Mouse (Mus musculus) kidney, adult 9 months (tissue): ENCODE data around the gene Zdhhc19.
A peak's percentile ranks its signal among the peaks of the same experiment; 100 is the strongest.

ENCODE experiments used
- DNase-seq: peaks from one replicate; pipeline ENCODE4 v3.0.0; 2022

Gene Zdhhc19

GRCm38 (mm10) chr16:32487234-32488111 lies 8.6 kb upstream of the Zdhhc19 start, which contains the start of gene Slc51a:
Slc51a (minus strand) TSS chr16:32487879.
- peak; percentile 92 for DNase-seq

DNA sequence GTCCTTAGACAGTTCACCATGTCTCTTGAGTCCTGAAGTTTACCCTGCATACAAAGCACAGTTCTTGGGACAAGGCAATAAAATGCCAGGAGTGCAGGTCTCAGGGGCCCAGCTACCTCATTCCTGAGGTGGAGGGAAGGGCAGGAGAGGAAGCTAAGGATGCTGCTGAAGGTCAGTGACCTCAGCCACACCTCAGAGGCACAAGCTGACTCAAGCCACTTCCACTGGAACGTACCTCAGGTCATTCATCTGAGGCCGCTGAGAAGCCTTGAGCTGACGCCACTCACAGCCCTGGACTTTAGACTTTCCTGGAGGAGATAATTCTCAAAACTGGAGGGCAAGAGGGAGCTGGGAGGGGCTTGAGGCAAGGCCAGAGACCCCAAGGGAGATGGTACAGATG lies 7.1 kb upstream of the Zdhhc19 start:
- peak; percentile 81 for DNase-seq

- DNase-seq: peak; percentile 79
Measured at GRCm38 (mm10) chr16:32494371-32494770, 1.7 kb upstream of the Zdhhc19 start.

DNA sequence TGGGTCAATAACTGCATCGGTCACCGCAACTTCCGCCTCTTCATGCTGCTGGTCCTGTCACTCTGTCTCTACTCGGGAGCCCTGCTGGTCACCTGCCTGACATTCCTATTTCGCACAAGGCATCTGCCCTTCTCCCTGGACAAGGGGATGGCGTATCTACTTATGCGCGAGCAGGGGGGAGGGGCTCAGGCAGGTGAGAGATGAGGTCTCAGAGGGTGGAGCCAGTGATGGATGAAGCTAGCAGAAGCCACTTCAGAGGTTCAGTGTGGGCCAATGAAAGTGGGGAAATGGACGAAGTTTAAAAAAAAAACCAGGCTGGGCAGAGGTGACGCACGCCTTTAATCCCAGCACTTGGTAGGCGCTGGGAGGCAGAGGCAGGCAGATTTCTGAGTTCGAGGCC lies 2.9 kb downstream of the Zdhhc19 start:
- DNase-seq: no peak

DNA sequence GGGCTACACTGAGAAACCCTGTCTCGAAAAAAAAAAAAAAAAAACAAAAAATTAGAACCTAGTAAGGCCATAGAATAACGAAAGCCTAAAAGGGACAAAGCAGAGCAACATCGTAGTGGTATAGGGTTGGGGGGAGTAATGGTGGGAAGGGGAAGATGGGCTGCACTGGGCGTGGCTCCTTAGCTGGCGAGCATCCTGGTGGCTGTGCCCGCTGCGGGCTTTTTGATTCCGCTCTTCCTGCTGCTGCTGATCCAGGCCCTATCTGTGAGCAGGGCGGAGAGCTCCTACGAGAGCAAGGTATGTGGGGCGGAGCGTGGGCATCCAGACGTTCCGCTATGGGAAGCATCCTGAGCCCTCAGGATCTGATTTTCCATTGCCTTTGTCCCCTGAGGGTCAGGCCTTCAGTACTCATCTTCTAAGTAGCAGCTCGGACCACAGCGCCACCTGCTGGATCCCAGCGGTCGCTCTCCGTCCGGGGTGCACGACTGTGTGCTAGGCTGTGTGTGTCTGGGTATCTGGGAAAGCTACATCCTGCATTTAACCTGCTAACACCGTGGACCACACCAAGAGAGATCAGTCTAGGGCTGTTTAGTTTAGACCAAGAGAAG lies 3.5 kb downstream of the Zdhhc19 start:
- DNase-seq: peak; percentile 88

DNA sequence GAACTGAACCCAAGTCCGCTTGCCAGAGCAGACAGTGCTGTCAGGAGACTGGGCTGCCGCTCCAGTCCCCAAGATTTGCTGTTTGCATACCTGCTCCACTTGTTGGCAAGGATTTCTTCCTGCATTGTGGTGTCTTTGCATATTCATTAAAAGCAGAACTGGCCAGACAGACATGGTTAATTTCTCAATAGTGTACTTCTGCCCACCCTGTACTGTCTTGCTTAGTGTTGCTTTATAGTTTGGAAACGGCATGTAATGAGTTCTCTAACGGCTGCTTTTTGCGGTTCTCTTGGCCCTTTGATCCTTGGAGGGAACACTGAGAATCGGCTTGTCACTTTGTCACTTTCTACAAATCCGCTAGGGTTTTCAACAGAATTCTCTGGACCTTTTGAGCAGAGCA lies 5.4 kb downstream of the Zdhhc19 start:
- DNase-seq: no peak

DNA sequence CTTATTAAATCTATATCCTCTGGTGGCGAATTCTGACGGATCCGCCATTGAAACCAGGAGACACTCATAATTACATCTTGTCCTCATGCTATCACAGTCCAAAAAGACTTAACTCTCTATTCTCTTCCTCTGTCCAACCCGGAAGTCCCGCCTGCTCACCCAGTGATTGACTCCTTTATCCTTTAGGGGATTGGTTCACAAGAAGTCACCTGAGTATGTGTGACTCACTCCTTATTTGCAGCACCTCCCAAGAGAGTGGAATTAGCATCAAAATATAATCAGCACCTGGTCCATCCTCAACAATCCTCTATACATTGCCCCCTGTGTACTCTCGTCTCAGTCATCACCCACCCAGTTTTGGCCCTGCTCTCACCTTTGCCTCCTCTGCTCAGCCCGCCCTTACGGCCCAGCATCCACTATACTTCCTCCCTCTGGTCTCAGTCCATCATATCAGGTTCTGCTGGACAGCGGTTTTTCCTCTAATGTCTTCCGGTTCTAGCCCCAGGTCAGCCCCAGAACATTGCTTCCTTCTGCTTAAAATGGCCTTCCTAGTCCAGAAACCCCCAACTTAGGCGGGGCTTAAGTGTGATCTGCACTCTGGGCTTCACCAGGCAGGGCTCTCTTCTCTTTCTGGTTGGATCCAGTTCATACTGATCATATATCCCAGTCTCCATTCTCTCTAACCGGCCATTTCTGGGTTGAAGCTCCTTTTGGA lies 6.7 kb downstream of the Zdhhc19 start:
- DNase-seq: no peak

GRCm38 (mm10) chr16:32503633-32504032 lies 7.6 kb downstream of the Zdhhc19 start:
- DNase-seq: no peak

DNA sequence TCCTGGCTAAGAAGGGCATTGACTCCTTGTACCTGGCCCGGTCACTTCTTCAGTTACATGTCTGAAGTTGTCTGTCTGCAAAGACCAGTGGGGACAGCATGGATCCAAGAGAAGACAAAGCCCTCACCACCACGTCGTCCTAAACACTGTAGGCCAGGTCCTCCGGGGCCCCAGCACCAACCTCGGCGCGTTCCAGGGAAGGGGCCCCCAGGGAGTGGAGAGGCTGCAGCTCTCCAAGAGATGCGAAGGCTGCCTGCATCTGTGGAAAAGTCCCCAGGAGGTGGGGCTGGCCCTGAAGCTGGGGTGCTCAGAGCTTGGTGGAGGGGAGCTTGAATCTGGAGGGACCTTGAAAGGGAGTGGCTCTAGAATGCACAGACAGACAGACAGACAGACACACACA lies 10.2 kb downstream of the Zdhhc19 start:
- DNase-seq: no peak

DNA sequence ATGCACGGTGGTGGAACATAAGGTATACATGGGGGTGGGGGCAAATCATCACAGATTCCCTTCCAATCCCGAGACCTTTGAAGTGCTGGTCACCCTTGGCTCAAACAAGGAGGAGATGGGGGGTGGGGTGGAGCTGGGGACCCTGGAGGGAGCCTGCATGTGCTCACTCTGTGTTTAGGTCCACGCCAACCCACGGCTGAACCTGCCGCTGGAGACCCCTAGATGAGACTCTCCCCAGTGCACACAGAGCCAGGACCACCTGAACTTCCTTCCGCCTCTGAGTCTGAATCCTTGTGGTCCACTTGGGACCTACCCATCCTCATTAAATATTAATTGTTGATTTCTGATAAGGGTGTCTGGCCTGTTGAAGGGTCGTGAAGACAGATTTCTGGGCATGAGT lies 10.8 kb downstream of the Zdhhc19 start:
- no peak for DNase-seq

- peak; percentile 54 for DNase-seq
Measured at GRCm38 (mm10) chr16:32507407-32507806, 11.3 kb downstream of the Zdhhc19 start.

- no peak for DNase-seq
Measured at GRCm38 (mm10) chr16:32508035-32508434, 12.0 kb downstream of the Zdhhc19 start.

DNA sequence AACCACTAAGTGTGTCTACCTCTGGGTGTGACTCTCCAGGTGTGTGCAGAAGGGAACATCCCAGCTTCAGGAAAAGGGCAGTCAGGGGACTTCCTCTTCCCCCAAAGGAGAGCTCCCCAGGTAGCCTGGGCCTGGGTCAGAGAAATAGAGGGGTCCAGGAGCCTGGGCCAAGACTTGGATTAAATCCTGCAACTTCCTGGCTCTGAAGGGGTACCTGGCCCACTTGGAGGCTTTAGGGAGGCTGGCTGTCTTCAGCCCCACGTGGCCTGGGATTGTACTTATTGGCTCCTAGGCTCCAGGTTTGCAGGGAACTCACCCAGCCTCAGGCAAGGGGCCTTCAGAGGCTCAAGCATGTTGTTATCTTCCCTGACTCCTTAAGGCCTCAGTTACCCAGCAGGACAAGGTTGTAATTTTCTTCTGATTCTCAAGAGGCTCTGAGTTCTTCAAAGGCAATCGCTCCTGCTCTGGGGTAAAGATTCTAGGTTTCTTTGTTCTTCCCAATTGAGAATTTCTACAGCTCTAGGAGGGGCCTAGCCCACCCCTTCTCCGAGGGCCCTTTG lies 12.5 kb downstream of the Zdhhc19 start:
- DNase-seq: no peak

- no peak for DNase-seq
Measured at GRCm38 (mm10) chr16:32509066-32509942, 13.2 kb downstream of the Zdhhc19 start.

GRCm38 (mm10) chr16:32510399-32511337 lies 14.6 kb downstream of the Zdhhc19 start:
- DNase-seq: no peak

DNA sequence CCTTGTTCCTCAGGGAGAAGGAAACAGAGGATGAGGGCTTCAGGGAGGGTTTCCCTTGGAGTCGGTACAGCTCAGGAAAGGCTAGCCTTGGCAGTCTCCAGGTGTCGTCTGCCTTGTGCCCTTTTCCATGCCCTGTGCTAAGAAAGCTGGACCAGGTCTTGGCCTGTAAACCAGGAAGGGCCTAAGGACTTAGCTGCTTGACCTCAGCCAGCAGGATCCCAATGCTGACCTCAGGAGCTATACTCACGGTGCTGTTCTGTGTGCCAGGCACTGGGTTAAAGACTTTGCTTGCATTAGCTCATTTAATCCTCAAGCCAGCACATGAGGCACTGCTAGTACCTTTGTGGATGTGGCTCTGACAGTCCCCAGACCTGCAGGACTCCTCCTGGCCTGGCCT lies 15.3 kb downstream of the Zdhhc19 start:
- DNase-seq: no peak

- no peak for DNase-seq
Measured at GRCm38 (mm10) chr16:32511827-32512490, 15.9 kb downstream of the Zdhhc19 start.

GRCm38 (mm10) chr16:32512921-32513320 lies 16.9 kb downstream of the Zdhhc19 start:
- no peak for DNase-seq

DNA sequence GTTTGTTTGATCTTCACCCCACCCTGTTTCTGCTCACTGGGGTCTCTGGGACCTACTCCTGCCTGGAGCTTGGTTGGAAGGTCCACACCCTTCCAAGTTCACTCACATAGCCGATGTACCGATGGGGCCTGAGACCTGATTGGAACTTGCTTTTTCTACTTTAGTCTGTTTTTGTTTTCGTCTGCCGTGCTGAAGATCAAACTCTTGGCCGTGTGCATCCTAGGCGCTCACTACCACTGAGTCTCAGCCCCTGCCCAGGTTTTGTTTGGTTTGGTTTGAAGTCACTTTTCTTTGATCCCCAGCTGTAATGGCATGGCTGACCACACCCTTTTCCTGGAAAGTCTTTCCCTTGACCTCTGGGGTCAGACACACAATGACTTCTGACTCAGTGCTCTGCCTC lies 17.3 kb downstream of the Zdhhc19 start:
- no peak for DNase-seq

GRCm38 (mm10) chr16:32513948-32514347 lies 17.9 kb downstream of the Zdhhc19 start:
- no peak for DNase-seq
